Mouse (Mus musculus) embryonic facial prominence, embryonic 13.5 days (tissue): ENCODE data around the gene Vav2. TPM values are rescaled to one million over a fixed set of nuclear protein-coding genes. Genes with fewer than 3 reads are reported as not detected.

ENCODE experiments used
- ATAC-seq: fragments of 200-750 bp; cut with Nextera tagmentation; 2 replicates; pipeline ENCODE4 v1.8.0; 2017; ENCODE audit warnings: low read depth; ENCODE audit not compliant: insufficient number of reproducible peaks, insufficient read depth, low FRiP score, low TSS enrichment
- H3K27ac ChIP-seq: fragments of 300-500 bp; sonication (generic); 2 replicates; pipeline ENCODE4 v1.5.1; 2015; ENCODE audit warnings: moderate library complexity, mild to moderate bottlenecking, inconsistent platforms
- H3K27me3 ChIP-seq: fragments of 300-500 bp; sonication (generic); 2 replicates; pipeline ENCODE4 v1.6.1; 2015; ENCODE audit warnings: mild to moderate bottlenecking, inconsistent platforms
- H3K36me3 ChIP-seq: fragments of 300-500 bp; sonication (generic); 2 replicates; pipeline ENCODE4 v1.6.1; 2015; ENCODE audit warnings: mild to moderate bottlenecking, inconsistent platforms
- H3K4me1 ChIP-seq: fragments of 300-500 bp; sonication (generic); 2 replicates; pipeline ENCODE4 v1.6.1; 2015; ENCODE audit warnings: inconsistent platforms
- H3K4me2 ChIP-seq: fragments of 300-500 bp; sonication (generic); 2 replicates; pipeline ENCODE4 v1.6.1; 2015; ENCODE audit warnings: moderate library complexity, mild to moderate bottlenecking, inconsistent platforms
- H3K4me3 ChIP-seq: fragments of 300-500 bp; sonication (generic); 2 replicates; pipeline ENCODE4 v1.5.1; 2015; ENCODE audit warnings: mild to moderate bottlenecking, inconsistent platforms
- H3K9ac ChIP-seq: fragments of 300-500 bp; sonication (generic); 2 replicates; pipeline ENCODE4 v1.6.1; 2015; ENCODE audit warnings: mild to moderate bottlenecking, inconsistent platforms
- H3K9me3 ChIP-seq: fragments of 300-500 bp; sonication (generic); 2 replicates; pipeline ENCODE4 v1.6.1; 2016; ENCODE audit warnings: inconsistent platforms
- WGBS: fragments of 180-500 bp; shearing (Covaris S2); methylation state at CpG from one replicate; pipeline ENCODE4 v1.1.7; 2015; ENCODE audit warnings: mixed read lengths; 5-methylcytosine and 5-hydroxymethylcytosine counted together
- polyA plus RNA-seq: library from polyadenylated mRNA; unstranded; fragments of >200 nt; fragmentation: Nextera tagmentation; extraction: Ambion mirVana; gene quantifications from 2 replicates; pipeline ENCODE4 v1.2.1, GENCODE M21; 2015

Vav2 gene
- polyA plus RNA-seq, 1 experiment from 2014 or later, result 5.2 TPM

DNA sequence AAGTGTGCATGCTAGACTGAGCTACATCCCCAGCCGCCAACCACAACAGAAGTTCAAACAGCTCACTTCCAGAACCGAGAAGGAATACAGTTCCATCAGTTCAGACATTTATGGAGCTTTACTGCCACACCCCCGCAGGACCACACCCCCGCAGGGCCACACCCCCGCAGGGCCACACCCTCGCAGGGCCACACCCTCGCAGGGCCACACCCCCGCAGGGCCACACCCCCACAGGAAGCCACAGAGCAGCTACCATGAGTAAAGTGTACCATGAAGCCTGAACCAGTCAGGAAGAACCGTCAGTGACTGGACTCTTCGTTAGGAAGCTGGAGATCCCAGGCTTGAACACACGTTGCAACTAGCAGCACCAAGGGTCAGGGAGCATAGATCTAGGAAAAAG is 11.4 kb upstream of the Vav2 start:
- Histone ChIP-seq H3K36me3 (no peaks in the 10 kb centered on the region), H3K9me3 (no peaks in the 10 kb centered on the region), H3K27me3 (no peaks in the 10 kb centered on the region), H3K4me2 (no peak overlapping the region), H3K9ac (no peak overlapping the region), H3K4me1 (peaks cover 22% of the 10 kb centered on the region), H3K4me3 (no peak overlapping the region), H3K27ac (no peak overlapping the region)
- no peak for ATAC-seq
- WGBS, result 17% methylated on average over 11 of the region's 11 CpGs

DNA sequence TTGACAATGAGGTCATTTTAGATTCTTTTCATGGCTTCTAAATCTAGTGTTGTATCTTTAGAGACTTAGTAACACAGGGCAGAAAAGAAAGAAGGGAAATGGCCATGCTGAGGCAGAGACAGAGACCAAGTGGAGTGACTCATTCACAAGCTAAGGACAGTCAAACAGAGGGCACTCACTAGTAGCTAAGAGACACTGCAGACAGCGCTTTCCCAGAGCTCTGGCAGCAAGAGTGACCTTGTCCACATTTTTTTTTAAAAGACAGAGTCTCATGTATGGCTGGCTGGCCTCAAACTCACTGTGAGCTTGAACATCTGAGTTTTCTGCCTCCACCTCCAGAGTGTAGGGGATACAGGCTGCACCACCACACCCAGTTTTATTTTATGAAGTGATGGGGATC is 11.0 kb upstream of the Vav2 start:
- Histone ChIP-seq H3K36me3 (no peaks in the 10 kb centered on the region), H3K9ac (no peak overlapping the region), H3K27me3 (no peaks in the 10 kb centered on the region), H3K27ac (no peak overlapping the region), H3K4me3 (no peak overlapping the region), H3K9me3 (no peaks in the 10 kb centered on the region), H3K4me1 (peaks cover 17% of the 10 kb centered on the region), H3K4me2 (no peak overlapping the region)
- 66% methylated on average over 1 of the region's 1 CpGs for WGBS
- ATAC-seq, result no peak

- ATAC-seq, result no peak
- Histone ChIP-seq H3K9ac (no peak overlapping the region), H3K4me3 (no peak overlapping the region), H3K27ac (no peak overlapping the region), H3K36me3 (no peaks in the 10 kb centered on the region), H3K9me3 (no peaks in the 10 kb centered on the region), H3K4me2 (no peak overlapping the region), H3K4me1 (peaks cover 12% of the 10 kb centered on the region), H3K27me3 (no peaks in the 10 kb centered on the region)
- 64% methylated on average over 2 of the region's 2 CpGs for WGBS
Measured at GRCm38 (mm10) chr2:27432599-27432998, 5.8 kb upstream of the Vav2 start.

GRCm38 (mm10) chr2:27430621-27431020 is 3.8 kb upstream of the Vav2 start:
- WGBS, result 87% methylated on average over 7 of the region's 7 CpGs
- no peak overlapping the region for H3K4me3 ChIP-seq
- H3K4me1 ChIP-seq, result peaks cover 16% of the 10 kb centered on the region
- no peak overlapping the region for H3K4me2 ChIP-seq
- H3K9me3 ChIP-seq, result no peaks in the 10 kb centered on the region
- no peaks in the 10 kb centered on the region for H3K27me3 ChIP-seq
- ATAC-seq, result no peak
- 0 out of 2 replicates have a peak overlapping the region, but pooled peaks have one; percentile 16 for H3K9ac ChIP-seq
- H3K27ac ChIP-seq, result no peak overlapping the region
- H3K36me3 ChIP-seq, result no peaks in the 10 kb centered on the region

DNA sequence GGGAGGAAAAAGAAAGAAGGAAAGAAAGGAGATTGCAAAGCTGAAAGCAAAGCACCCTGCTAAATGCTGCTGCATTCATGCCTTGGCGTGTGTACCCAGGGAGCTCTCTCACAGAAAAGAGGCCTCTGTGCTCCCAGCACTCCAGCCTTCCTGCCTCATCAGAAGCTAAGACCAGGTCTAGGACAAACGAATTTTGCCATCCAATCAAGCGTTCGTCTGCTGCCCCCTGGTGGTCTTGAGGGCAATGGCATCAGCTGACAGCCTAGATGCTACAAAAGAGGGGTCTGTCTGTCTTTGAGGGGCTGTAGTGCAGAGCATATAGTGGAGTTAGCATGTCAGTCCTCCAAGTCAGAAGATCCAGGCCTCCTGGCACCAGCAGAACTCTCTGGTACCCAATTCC is 1.2 kb upstream of the Vav2 start:
- H3K36me3 ChIP-seq, result no peaks in the 10 kb centered on the region
- H3K9me3 ChIP-seq, result no peaks in the 10 kb centered on the region
- peaks cover 33% of the 10 kb centered on the region for H3K4me1 ChIP-seq
- peak overlapping the region; percentile 73; the same call in 1 of the 2 replicates for H3K27ac ChIP-seq
- 0 out of 2 replicates have a peak overlapping the region, but pooled peaks have one; percentile 99 for H3K4me2 ChIP-seq
- 0% methylated on average over 4 of the region's 4 CpGs for WGBS
- no peak for ATAC-seq
- no peak overlapping the region for H3K4me3 ChIP-seq
- no peaks in the 10 kb centered on the region for H3K27me3 ChIP-seq
- 0 out of 2 replicates have a peak overlapping the region, but pooled peaks have one; percentile 84 for H3K9ac ChIP-seq

DNA sequence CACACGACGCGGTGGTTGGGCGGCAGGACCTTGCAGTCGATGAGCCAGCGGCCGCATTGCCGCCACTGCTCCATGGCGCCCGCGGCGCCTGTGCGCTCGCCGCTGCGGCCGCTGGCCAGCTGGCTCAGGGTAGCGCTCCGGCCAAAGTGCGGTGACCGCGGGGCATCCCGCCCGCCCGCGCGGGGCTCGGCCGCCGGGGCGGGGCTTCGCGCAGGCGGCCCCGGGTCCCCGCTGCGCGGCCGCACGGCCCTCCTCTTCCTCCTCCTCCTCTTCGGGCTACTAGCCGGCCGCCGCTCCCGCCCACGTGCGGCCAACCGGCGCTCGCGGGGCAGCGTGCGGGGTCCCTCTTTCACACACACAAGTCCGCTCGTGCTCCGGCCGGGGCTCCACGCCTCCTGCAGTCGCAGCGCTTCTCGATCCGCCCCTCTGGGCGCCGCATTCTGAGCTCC is 403 bp downstream of the Vav2 start:
- H3K4me1 ChIP-seq, result peaks cover 42% of the 10 kb centered on the region
- H3K9ac ChIP-seq, result peak overlapping the region; percentile 84
- peak overlapping the region; percentile 99 for H3K4me2 ChIP-seq
- peak overlapping the region; percentile 73; the same call in 1 of the 2 replicates for H3K27ac ChIP-seq
- H3K27me3 ChIP-seq, result no peaks in the 10 kb centered on the region
- WGBS, result under 1% methylated on average over 42 of the region's 64 CpGs
- peak overlapping the region; percentile 89 for H3K4me3 ChIP-seq
- H3K36me3 ChIP-seq, result no peaks in the 10 kb centered on the region
- H3K9me3 ChIP-seq, result no peaks in the 10 kb centered on the region
- ATAC-seq, result peak; percentile 41

GRCm38 (mm10) chr2:27425751-27426405 is 955 bp downstream of the Vav2 start:
- Histone ChIP-seq H3K9me3 (no peaks in the 10 kb centered on the region), H3K27me3 (no peaks in the 10 kb centered on the region), H3K4me2 (peak overlapping the region; percentile 99), H3K27ac (peak overlapping the region; percentile 73; the same call in 1 of the 2 replicates), H3K4me3 (peak overlapping the region; percentile 89), H3K9ac (peak overlapping the region; percentile 84), H3K36me3 (no peaks in the 10 kb centered on the region), H3K4me1 (peaks cover 47% of the 10 kb centered on the region)
- WGBS, result under 1% methylated on average over 60 of the region's 60 CpGs
- no peak for ATAC-seq

DNA sequence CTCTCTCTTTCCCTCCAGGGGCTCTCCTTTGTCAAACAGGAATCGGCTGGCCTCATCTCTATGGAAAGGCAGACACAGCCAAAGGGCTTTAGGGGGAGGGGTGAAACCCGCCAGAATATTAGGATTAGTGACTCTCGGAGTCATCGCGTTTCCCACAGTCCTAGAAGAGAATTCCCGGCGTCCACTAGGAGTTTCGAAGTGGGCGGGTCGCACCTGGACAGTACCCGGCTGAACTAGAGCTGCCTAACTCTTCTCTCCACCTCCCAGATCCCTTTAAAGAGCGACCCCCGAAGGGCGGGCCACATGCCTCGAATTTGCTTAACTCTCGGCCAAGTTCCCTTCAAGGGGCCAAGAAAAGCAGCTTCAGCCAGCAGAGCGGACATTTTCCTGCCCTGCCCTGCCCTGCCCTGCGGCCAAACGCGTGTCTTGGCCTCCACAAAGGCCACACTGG is 1.6 kb downstream of the Vav2 start:
- Histone ChIP-seq H3K9me3 (no peaks in the 10 kb centered on the region), H3K36me3 (no peaks in the 10 kb centered on the region), H3K27me3 (no peaks in the 10 kb centered on the region), H3K4me2 (peak overlapping the region; percentile 99), H3K4me1 (peaks cover 47% of the 10 kb centered on the region), H3K27ac (no peak overlapping the region), H3K4me3 (peak overlapping the region; percentile 89), H3K9ac (peak overlapping the region; percentile 84)
- no peak for ATAC-seq
- WGBS, result 1% methylated on average over 20 of the region's 20 CpGs

GRCm38 (mm10) chr2:27423596-27423995 is 3.2 kb downstream of the Vav2 start:
- Histone ChIP-seq H3K4me3 (no peak overlapping the region), H3K27ac (no peak overlapping the region), H3K9me3 (no peaks in the 10 kb centered on the region), H3K27me3 (no peaks in the 10 kb centered on the region), H3K36me3 (no peaks in the 10 kb centered on the region), H3K4me1 (peaks cover 54% of the 10 kb centered on the region), H3K9ac (no peak overlapping the region; the same call in 1 of the 2 replicates), H3K4me2 (no peak overlapping the region)
- no peak for ATAC-seq
- 75% methylated on average over 7 of the region's 7 CpGs for WGBS

DNA sequence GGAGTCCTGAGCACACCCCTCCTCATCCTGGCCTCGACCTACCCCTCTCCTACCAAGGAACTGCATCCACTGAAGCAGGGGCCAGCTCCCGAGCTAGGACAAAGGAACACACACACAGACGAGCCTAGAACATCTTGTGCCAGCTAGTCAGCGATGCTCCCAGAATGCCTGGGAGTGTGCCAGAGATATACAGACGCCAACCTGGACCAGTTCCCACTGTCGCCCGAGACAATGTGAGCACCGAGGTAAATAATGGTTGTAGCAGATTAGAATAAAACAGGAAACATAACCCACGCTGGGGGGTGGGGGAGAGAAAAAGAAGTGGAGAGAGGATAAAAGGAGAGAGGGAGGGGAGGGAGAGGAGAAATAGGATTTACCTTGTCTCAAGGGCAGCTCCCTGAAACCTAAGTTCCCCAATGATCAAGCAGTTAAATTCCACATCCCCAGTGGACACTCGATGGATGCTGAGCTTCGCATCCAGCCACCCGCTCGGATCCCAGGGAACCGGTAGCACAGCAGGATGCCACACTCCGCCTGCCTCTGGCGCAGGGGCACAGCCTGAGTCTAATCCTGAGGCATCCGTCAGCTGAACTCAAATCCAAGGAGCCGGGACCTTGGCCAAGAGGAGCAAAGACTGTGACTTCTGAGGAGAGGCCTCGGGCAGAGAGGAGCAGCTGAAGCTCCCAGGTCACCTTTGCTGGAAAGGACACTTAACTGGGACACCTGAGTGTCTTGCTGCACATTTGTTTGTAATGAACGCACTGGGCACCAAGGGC is 5.4 kb downstream of the Vav2 start:
- no peak overlapping the region for H3K4me2 ChIP-seq
- no peak overlapping the region for H3K9ac ChIP-seq
- peaks cover 58% of the 10 kb centered on the region for H3K4me1 ChIP-seq
- no peak overlapping the region for H3K27ac ChIP-seq
- H3K9me3 ChIP-seq, result no peaks in the 10 kb centered on the region
- no peaks in the 10 kb centered on the region for H3K36me3 ChIP-seq
- H3K27me3 ChIP-seq, result no peaks in the 10 kb centered on the region
- 70% methylated on average over 20 of the region's 20 CpGs for WGBS
- no peak for ATAC-seq
- H3K4me3 ChIP-seq, result no peak overlapping the region

- H3K4me3 ChIP-seq, result no peak overlapping the region
- H3K9ac ChIP-seq, result 0 out of 2 replicates have a peak overlapping the region, but pooled peaks have one; percentile 6
- H3K36me3 ChIP-seq, result no peaks in the 10 kb centered on the region
- no peaks in the 10 kb centered on the region for H3K9me3 ChIP-seq
- WGBS, result 45% methylated on average over 6 of the region's 6 CpGs
- peaks cover 67% of the 10 kb centered on the region for H3K4me1 ChIP-seq
- ATAC-seq, result no peak
- no peak overlapping the region for H3K4me2 ChIP-seq
- H3K27ac ChIP-seq, result peak overlapping the region; percentile 16; the same call in 1 of the 2 replicates
- H3K27me3 ChIP-seq, result no peaks in the 10 kb centered on the region
Measured at GRCm38 (mm10) chr2:27418577-27419070, 8.2 kb downstream of the Vav2 start.
